Mouse (Mus musculus): ENCODE results near the gene Surf6. TPM values are rescaled to one million over a fixed set of nuclear protein-coding genes. Genes with fewer than 3 reads are reported as not detected.

Gene Surf6
- polyA plus RNA-seq, 1 experiment from 2014 or later, result 16.3 TPM

DNA sequence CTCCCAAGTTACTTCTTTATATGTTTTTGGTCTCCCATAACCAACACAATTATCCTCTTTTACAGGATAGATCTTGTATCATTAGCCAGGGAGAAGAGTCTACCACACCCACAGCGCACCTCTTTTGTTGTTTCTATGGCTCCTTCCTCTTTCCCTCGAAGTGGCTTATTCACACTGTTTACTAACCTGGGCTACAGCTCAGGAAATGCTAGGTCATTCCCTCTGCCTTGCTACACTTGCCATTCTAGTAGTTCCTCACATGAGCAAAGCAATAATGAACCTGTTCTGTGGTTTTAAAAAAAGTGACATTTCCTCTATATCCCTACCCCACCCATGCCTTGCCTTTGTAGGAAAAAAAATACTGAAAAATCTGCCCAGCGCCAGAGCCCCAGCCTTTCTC lies 39.8 kb downstream of the Surf6 start:
- WGBS, result 84% methylated on average over 3 of the region's 3 CpGs
- H3K36me3 ChIP-seq (replicated peaks; ENCODE audit: control insufficient read depth, insufficient read depth, low read depth, low read length), result no peaks in the 10 kb centered on the region
- H3K27ac ChIP-seq (replicated peaks; ENCODE audit: low read depth, low read length), result no peak overlapping the region
- no peak overlapping the region for H3K4me2 ChIP-seq (ENCODE audit: low read depth, low read length)
- no peak overlapping the region for H3K9ac ChIP-seq (replicated peaks; ENCODE audit: low read length)
- no peaks in the 10 kb centered on the region for H3K4me1 ChIP-seq (ENCODE audit: control insufficient read depth, insufficient read depth, low read length)
- ATAC-seq (replicated peaks; ENCODE audit: insufficient number of reproducible peaks, low FRiP score, low TSS enrichment, low read depth) (no peak), DNase-seq (ENCODE audit: low spot score) (no peak)
- H3K4me3 ChIP-seq (ENCODE audit: low read depth, low read length), result no peak overlapping the region
- H3K9me3 ChIP-seq (replicated peaks; ENCODE audit: control insufficient read depth, low read length), result no peaks in the 10 kb centered on the region
- no peaks in the 10 kb centered on the region for H3K27me3 ChIP-seq (ENCODE audit: control insufficient read depth, insufficient read depth, low read length)

DNA sequence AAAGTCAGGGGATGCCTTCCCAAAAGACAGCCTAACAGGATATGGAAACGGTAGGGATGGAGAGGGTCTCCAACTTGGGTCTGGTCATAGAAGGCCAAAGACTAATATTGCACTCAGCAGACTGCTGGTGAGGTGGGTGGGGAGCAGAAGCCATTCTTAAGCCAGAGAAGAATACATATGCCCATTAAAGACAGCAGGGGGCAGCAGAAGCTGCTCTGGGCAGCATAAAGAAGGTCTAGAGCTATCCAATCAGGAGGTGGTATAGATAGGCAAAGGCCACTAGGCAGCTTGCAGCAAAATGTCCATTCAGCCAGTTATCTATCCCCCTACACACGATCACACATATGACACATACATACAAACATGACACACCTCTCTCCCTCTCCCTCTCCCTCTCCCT lies 55.0 kb downstream of the Surf6 start:
- H3K9me3 ChIP-seq (replicated peaks; ENCODE audit: control insufficient read depth, low read length), result no peaks in the 10 kb centered on the region
- H3K4me2 ChIP-seq (ENCODE audit: low read depth, low read length), result no peak overlapping the region
- no peak overlapping the region for H3K27ac ChIP-seq (replicated peaks; ENCODE audit: low read depth, low read length)
- DNase-seq (ENCODE audit: low spot score) (peak; percentile 37), ATAC-seq (replicated peaks; ENCODE audit: insufficient number of reproducible peaks, low FRiP score, low TSS enrichment, low read depth) (no peak)
- no peak overlapping the region for H3K9ac ChIP-seq (replicated peaks; ENCODE audit: low read length)
- no peaks in the 10 kb centered on the region for H3K36me3 ChIP-seq (replicated peaks; ENCODE audit: control insufficient read depth, insufficient read depth, low read depth, low read length)
- WGBS, result 65% methylated on average over 2 of the region's 2 CpGs
- H3K4me1 ChIP-seq (ENCODE audit: control insufficient read depth, insufficient read depth, low read length), result no peaks in the 10 kb centered on the region
- H3K27me3 ChIP-seq (ENCODE audit: control insufficient read depth, insufficient read depth, low read length), result no peaks in the 10 kb centered on the region
- H3K4me3 ChIP-seq (ENCODE audit: low read depth, low read length), result no peak overlapping the region

Other genes with a start within 250 kb of the Surf6 start
- gene Lcn4, start 231.6 kb downstream of the Surf6 start, polyA plus RNA-seq (2014; fragmentation: Nextera tagmentation; extraction: Ambion mirVana), result not detected in 2 replicates
- gene Abo, start 37.9 kb downstream of the Surf6 start, polyA plus RNA-seq (2014; fragmentation: Nextera tagmentation; extraction: Ambion mirVana), result not detected in 2 replicates
- 49.2 and 53.5 TPM in 2 replicates for gene Med22, start 7.8 kb upstream of the Surf6 start, polyA plus RNA-seq (2014; fragmentation: Nextera tagmentation; extraction: Ambion mirVana)
- gene Rpl7a, start 7.9 kb upstream of the Surf6 start, polyA plus RNA-seq (2014; fragmentation: Nextera tagmentation; extraction: Ambion mirVana), result 719 and 720 TPM in 2 replicates
- 43.7 and 45.3 TPM in 2 replicates for gene Surf2, start 13.5 kb upstream of the Surf6 start, polyA plus RNA-seq (2014; fragmentation: Nextera tagmentation; extraction: Ambion mirVana)
- 49.8 and 51.0 TPM in 2 replicates for gene Surf1, start 13.7 kb upstream of the Surf6 start, polyA plus RNA-seq (2014; fragmentation: Nextera tagmentation; extraction: Ambion mirVana)
- gene Surf4, start 31.0 kb upstream of the Surf6 start, polyA plus RNA-seq (2014; fragmentation: Nextera tagmentation; extraction: Ambion mirVana), result 162 and 165 TPM in 2 replicates
- gene Stkld1, start 31.2 kb upstream of the Surf6 start, polyA plus RNA-seq (2014; fragmentation: Nextera tagmentation; extraction: Ambion mirVana), result 0.28 TPM in 1 of 2 replicates, not detected in the other
- gene Rexo4, start 61.5 kb upstream of the Surf6 start, polyA plus RNA-seq (2014; fragmentation: Nextera tagmentation; extraction: Ambion mirVana), result 50.6 and 51.9 TPM in 2 replicates
- not detected in 2 replicates for gene Adamts13, start 70.5 kb upstream of the Surf6 start, polyA plus RNA-seq (2014; fragmentation: Nextera tagmentation; extraction: Ambion mirVana)
- gene Cacfd1, start 107.0 kb upstream of the Surf6 start, polyA plus RNA-seq (2014; fragmentation: Nextera tagmentation; extraction: Ambion mirVana), result 66.2 and 68.9 TPM in 2 replicates
- gene Slc2a6, start 125.1 kb upstream of the Surf6 start, polyA plus RNA-seq (2014; fragmentation: Nextera tagmentation; extraction: Ambion mirVana), result 0.84 and 1.2 TPM in 2 replicates
- gene Mymk, start 169.3 kb upstream of the Surf6 start, polyA plus RNA-seq (2014; fragmentation: Nextera tagmentation; extraction: Ambion mirVana), result 2.3 and 4.0 TPM in 2 replicates
- gene Adamtsl2, start 176.5 kb upstream of the Surf6 start, polyA plus RNA-seq (2014; fragmentation: Nextera tagmentation; extraction: Ambion mirVana), result 2.4 and 2.5 TPM in 2 replicates
- 0.11 TPM in 1 of 2 replicates, not detected in the other for gene Fam163b, start 239.6 kb upstream of the Surf6 start, polyA plus RNA-seq (2014; fragmentation: Nextera tagmentation; extraction: Ambion mirVana)

All from embryonic facial prominence, embryonic 11.5 days (tissue).